Mouse (Mus musculus) olfactory bulb, adult 2 months (tissue): ENCODE results near the gene Adamts12. TPM values are rescaled to one million over a fixed set of nuclear protein-coding genes. Genes with fewer than 3 reads are reported as not detected.

Experiments
- H3K27ac ChIP-seq: fragments of 200-500 bp; 2 replicates; pipeline ENCODE4 v1.5.1; 2012; ENCODE audit warnings: low read depth, low read length; ENCODE audit not compliant: insufficient read depth
- H3K4me1 ChIP-seq: fragments of 200-500 bp; 2 replicates; pipeline ENCODE4 v1.6.1; 2012; ENCODE audit warnings: low read length; ENCODE audit not compliant: control insufficient read depth, insufficient read depth
- H3K4me3 ChIP-seq: fragments of 200-500 bp; 2 replicates; pipeline ENCODE4 v1.5.1; 2012; ENCODE audit warnings: mild to moderate bottlenecking, low read depth, low read length, moderate library complexity; ENCODE audit not compliant: insufficient read depth
- CTCF ChIP-seq: fragments of 200-500 bp; IDR thresholded peaks from 2 replicates; pipeline ENCODE4 v1.5.1; 2012; ENCODE audit warnings: low read depth, mild to moderate bottlenecking, low read length, moderate library complexity; ENCODE audit not compliant: insufficient read depth
- POLR2A ChIP-seq: fragments of 200-500 bp; IDR thresholded peaks from 2 replicates; pipeline ENCODE4 v1.6.1; 2012; ENCODE audit warnings: mild to moderate bottlenecking, low read depth, low read length, moderate library complexity; ENCODE audit not compliant: insufficient read depth
- WGBS: fragments of 180-500 bp; shearing (Covaris S2); methylation state at CpG from one replicate; pipeline ENCODE4 v1.1.7; 2018; 5-methylcytosine and 5-hydroxymethylcytosine counted together
- polyA plus RNA-seq: library from polyadenylated mRNA; stranded (reverse); fragments of >200 nt; gene quantifications from 2 replicates; pipeline ENCODE4 v1.2.4, GENCODE M21; 2012; ENCODE audit warnings: low replicate concordance; ENCODE audit not compliant: missing spikeins, insufficient read depth, insufficient read length

The Adamts12 gene
- polyA plus RNA-seq, 1 experiment, result not detected

DNA sequence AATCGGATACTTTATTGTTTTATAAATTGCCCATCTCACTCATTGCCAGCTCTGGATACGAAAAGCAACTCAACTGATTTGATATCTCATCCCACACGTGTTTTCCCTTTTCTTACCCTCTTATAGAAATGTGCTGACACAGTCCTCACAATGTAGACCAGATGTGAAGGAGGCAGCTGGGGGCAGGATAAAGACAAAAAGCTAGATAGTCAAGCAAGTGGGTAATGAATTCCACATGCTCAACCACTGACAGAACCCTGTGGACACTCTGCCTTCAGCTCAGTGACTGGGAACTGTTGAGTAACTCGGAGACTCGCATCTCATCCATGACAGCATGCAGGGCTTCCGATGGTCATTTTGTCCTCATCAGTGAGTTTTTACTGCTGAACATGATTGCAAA is 146.4 kb downstream of the Adamts12 start:
- no peak overlapping the region for H3K27ac ChIP-seq
- H3K4me3 ChIP-seq, result no peak overlapping the region
- 91% methylated on average over 6 of the region's 6 CpGs for WGBS
- TF ChIP-seq CTCF (no peak), POLR2A (no peak)
- no peaks in the 10 kb centered on the region for H3K4me1 ChIP-seq

DNA sequence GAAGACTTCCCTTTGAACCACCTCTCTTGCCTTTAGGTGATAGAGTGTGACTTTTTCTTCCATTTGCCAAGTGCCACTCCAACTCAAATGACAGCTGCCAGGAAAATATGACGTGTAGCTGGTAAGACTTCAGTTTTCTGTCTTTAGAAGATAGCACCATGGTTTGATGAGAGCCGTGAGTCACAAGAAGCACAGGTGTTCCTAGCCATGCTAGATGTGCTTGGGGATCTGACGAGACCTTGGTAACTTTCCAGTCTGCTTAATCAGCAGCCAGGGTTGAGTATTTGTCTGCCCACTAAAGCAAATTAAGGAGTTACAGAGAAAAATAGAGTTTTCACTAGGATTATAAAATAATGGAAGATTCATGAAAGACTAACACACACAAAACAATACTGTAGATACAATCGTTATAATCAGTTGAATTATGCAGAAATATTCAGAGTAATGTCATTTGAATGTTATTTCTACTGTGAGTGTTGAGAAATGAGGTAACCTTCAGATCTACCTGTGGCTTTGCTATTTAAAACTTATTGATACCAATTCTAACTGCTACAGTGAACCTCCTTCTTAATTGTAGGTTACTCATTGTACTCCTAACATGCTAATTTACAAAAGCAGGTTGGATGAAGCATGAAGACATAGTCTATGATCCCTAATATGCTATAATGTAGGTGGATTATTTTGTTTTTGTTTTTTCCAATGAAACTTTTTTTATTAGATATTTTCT is 169.5 kb downstream of the Adamts12 start:
- Histone ChIP-seq H3K4me3 (no peak overlapping the region), H3K27ac (no peak overlapping the region), H3K4me1 (no peaks in the 10 kb centered on the region)
- TF ChIP-seq POLR2A (no peak), CTCF (no peak)
- WGBS, result 83% methylated on average over 4 of the region's 4 CpGs

DNA sequence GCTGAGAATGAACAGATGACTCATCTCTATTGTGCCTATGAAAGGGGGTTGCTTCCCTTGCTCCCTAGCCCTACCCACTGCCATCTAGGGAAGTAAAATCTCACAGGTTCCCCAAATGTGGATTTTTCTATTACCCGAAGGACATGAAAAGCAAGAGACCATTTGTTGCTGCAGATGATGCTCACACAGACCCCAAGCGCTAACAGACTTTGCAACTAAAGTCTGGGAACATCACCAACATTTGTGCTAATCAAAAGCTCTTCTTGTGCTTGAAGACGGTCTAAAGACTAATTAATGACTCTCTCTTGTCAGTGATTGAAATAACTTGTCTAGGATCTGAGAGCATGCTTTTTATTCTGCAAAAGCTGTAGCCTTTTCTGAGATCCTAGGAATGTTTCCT is 175.8 kb downstream of the Adamts12 start:
- 57% methylated on average over 3 of the region's 3 CpGs for WGBS

DNA sequence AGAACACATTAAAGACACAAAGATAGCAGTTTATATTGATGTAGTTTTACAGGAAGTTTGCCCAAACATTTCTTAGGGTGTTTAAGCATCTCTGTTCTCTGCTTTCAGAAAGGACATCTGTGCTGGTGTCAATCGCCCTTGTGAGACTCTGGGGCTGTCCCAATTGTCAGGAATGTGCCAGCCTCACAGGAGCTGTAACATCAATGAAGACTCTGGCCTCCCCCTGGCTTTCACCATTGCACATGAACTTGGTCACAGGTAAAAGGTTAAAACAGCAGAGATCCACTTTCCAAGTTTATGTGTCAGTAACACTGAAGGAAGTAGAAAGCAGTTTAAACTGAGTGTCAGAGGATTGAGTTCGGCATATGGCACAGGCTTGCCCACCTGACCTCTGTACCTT is 176.7 kb downstream of the Adamts12 start:
- no peaks in the 10 kb centered on the region for H3K4me1 ChIP-seq
- H3K4me3 ChIP-seq, result no peak overlapping the region
- 90% methylated on average over 2 of the region's 2 CpGs for WGBS
- no peak overlapping the region for H3K27ac ChIP-seq
- TF ChIP-seq POLR2A, result no peak
- no peak for TF ChIP-seq CTCF

More for the DNA sequence above, 175.8 kb downstream of the Adamts12 start:
- no peak for TF ChIP-seq CTCF
- no peak for TF ChIP-seq POLR2A
- Histone ChIP-seq H3K27ac (no peak overlapping the region), H3K4me1 (no peaks in the 10 kb centered on the region), H3K4me3 (no peak overlapping the region)

DNA sequence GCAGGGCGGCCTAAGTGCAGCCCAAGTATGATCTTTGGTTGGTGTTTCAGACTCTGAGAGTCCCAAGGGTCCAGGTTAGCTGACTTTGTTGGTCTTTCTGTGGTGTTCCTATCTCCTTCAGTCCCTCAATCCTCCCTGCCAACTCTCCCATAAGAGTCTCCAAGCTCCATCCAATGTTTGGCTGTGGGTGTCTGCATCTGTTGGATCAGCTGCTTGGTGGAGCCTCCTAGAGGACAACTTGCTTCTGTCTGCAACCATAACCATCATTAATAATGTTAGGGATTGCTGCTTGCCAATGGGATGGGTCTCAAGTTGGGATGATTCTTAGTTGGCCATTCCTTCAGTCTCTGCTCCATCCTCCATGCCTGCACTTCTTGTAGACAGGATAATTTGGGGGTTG is 181.8 kb downstream of the Adamts12 start:
- WGBS, result 80% methylated on average over 1 of the region's 1 CpGs
- TF ChIP-seq POLR2A (no peak), CTCF (no peak)
- H3K4me3 ChIP-seq, result no peak overlapping the region
- H3K4me1 ChIP-seq, result no peaks in the 10 kb centered on the region
- no peak overlapping the region for H3K27ac ChIP-seq

DNA sequence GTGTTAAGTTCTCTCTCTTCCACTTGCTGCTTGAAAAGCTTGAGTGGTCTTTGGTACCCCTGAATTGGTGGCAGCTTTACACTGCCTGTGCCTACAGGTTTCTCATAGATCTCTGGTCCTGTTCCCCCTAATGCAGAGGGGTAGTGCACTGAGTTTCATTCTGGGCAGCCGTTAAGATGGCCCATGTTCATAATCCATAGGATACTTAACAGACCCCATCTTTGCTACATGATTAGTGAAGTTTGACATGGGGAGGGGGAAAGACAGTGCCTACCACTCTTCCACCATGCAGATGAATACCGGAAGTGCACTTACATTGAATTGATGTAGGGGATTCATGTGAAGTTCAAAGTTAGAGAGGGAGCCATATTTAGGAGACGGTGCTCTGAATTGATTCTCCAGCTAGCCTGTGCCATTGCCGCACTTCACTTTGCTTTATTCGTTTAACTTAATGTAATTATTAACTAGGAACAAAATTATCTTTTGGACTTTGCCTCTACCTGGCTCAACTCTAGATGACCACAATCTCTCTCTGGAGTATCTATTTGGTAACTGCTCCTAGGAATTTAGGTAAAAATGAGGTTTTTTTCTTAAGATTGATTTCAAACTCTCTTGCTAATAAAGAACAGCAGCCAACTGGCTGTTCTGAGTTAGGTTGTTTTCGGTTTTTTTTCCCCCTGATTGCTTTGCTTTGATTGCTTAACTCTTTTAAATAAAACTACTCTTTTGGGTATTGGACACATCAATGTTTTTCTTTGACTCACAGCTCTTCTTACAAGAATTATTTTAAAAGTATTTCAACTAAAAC is 214.9 kb downstream of the Adamts12 start:
- 96% methylated on average over 6 of the region's 6 CpGs for WGBS
- no peak for TF ChIP-seq CTCF
- TF ChIP-seq POLR2A, result no peak
- Histone ChIP-seq H3K27ac (no peak overlapping the region), H3K4me1 (no peaks in the 10 kb centered on the region), H3K4me3 (no peak overlapping the region)

DNA sequence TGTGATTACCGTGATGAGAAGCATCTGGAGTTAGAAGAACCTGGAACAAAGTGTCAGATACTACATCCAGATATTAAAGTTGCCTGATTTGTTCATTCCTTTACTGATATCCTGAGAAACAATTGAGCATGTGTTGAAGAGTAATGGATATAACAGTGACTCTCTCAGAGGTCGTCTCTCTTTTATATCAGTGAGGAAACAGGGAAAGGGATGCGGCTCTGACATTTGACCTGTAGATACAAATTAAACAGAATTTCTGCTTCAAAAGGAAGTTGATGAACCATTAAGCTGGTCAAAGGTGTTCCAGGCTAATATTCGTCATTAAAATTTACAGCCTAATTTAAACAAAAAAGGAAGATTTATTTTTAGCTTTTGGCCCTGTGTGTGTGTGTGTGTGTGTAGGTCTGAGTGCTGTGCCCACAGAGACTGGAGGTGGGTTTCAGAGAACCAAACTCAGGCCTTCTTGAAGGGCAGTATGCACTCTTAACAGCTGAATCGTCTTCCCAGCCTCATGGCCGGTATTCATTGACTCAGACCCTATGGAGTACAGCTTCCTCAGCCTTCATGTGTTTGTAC is 216.2 kb downstream of the Adamts12 start:
- Histone ChIP-seq H3K27ac (no peak overlapping the region), H3K4me1 (no peaks in the 10 kb centered on the region), H3K4me3 (no peak overlapping the region)
- WGBS, result 93% methylated on average over 6 of the region's 6 CpGs
- no peak for TF ChIP-seq CTCF
- TF ChIP-seq POLR2A, result no peak

DNA sequence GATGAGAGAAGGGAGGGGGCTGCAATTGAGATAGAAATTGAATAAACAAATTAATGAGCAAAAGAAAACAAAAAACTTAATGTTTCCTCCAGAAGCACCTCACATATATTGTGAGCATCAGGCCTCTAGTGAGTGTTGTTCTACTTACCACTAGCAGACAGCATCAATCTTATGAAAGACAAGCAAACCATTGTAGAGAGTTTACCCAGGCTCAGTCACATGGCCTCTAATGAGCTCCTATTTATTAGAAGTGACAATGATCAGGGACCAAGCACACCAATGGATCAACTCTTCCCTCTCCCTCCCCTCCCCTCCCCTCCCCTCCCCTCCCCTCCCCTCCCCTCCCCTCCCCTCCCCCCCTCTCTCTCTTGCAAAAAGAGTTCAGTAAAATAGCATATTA is 218.6 kb downstream of the Adamts12 start:
- TF ChIP-seq CTCF (no peak), POLR2A (no peak)
- Histone ChIP-seq H3K27ac (no peak overlapping the region), H3K4me1 (no peaks in the 10 kb centered on the region), H3K4me3 (no peak overlapping the region)

DNA sequence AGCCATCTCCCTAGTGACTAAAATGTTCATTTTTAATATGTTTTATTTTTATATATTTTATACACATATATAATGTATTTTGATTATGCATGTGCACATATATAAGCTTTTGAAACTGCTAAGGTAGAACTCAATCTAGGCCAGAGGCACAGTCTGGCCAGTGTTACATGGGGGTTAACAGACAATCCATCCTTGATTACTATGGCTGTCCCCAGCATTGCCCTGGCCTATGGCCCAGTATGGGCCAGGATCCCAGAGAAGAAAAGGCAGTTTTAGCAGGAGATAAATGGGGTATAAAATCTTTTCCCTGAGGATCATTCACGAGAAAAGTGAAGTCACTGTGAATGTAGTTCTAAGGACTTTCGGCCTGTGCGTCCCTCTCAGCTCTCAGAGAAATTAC is 223.2 kb downstream of the Adamts12 start:
- TF ChIP-seq CTCF, result no peak
- no peak for TF ChIP-seq POLR2A
- Histone ChIP-seq H3K4me1 (no peaks in the 10 kb centered on the region), H3K4me3 (no peak overlapping the region), H3K27ac (no peak overlapping the region)
- WGBS, result 76% methylated on average over 3 of the region's 3 CpGs
